Mouse (Mus musculus) forebrain, embryonic 13.5 days (tissue): ENCODE data around the gene Ccdc186. TPM values are rescaled to one million over a fixed set of nuclear protein-coding genes. Genes with fewer than 3 reads are reported as not detected.
"Not testable (repeated sequence)": the region's sequence is repeated elsewhere in the genome, so short reads cannot be mapped to it uniquely, and the experiment has no call there.

ENCODE experiments used
- ATAC-seq: fragments of 200-750 bp; cut with Nextera tagmentation; 2 replicates; pipeline ENCODE4 v1.8.0; 2017
- H3K27ac ChIP-seq: fragments of 300-500 bp; sonication (generic); 2 replicates; pipeline ENCODE4 v1.5.1; 2015; ENCODE audit warnings: inconsistent platforms, mild to moderate bottlenecking, moderate library complexity
- H3K27me3 ChIP-seq: fragments of 300-500 bp; sonication (generic); 2 replicates; pipeline ENCODE4 v1.6.1; 2015; ENCODE audit warnings: mild to moderate bottlenecking, inconsistent platforms
- H3K36me3 ChIP-seq: fragments of 300-500 bp; sonication (generic); 2 replicates; pipeline ENCODE4 v1.6.1; 2015; ENCODE audit warnings: mild to moderate bottlenecking, inconsistent platforms; ENCODE audit not compliant: poor library complexity, severe bottlenecking
- H3K4me1 ChIP-seq: fragments of 300-500 bp; sonication (generic); 2 replicates; pipeline ENCODE4 v1.6.1; 2015; ENCODE audit warnings: inconsistent platforms
- H3K4me2 ChIP-seq: fragments of 300-500 bp; sonication (generic); 2 replicates; pipeline ENCODE4 v1.6.1; 2015; ENCODE audit warnings: inconsistent platforms, mild to moderate bottlenecking, moderate library complexity
- H3K4me3 ChIP-seq: fragments of 300-500 bp; sonication (generic); 2 replicates; pipeline ENCODE4 v1.5.1; 2015; ENCODE audit warnings: mild to moderate bottlenecking, inconsistent platforms
- H3K9ac ChIP-seq: fragments of 300-500 bp; sonication (generic); 2 replicates; pipeline ENCODE4 v1.6.1; 2015; ENCODE audit warnings: mild to moderate bottlenecking, inconsistent platforms
- H3K9me3 ChIP-seq: fragments of 300-500 bp; sonication (generic); replicated peaks from 2 replicates; pipeline ENCODE4 v1.6.1; 2016; ENCODE audit warnings: inconsistent platforms
- WGBS: fragments of 180-500 bp; shearing (Covaris S2); methylation state at CpG from one replicate; pipeline ENCODE4 v1.1.7; 2015; 5-methylcytosine and 5-hydroxymethylcytosine counted together
- polyA plus RNA-seq: library from polyadenylated mRNA; unstranded; fragments of >200 nt; fragmentation: Nextera tagmentation; extraction: Ambion mirVana; gene quantifications from 2 replicates; pipeline ENCODE4 v1.2.1, GENCODE M21; 2015

Gene Ccdc186
- polyA plus RNA-seq, 1 experiment from 2014 or later, result 25.1 TPM

DNA sequence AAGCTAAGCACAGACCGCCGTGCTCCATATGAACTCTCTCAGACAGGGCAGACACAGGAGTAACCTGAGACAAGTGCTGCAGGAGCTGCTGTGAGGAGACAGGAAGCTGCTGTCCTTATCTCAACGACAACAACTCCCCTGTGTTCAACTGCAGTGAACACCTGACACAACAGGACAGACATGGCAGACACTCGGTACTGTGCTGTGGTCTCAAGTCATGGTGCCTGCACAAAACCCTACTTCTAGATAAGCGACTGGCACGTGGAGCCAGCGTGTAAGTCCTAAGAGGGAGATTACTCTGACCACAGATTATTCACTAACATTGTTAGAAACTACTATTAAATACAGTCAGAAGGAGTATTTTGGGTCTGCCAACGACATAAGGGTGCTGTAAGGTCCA lies 21.8 kb downstream of the Ccdc186 start:
- Histone ChIP-seq H3K9ac (no peak overlapping the region), H3K4me2 (no peak overlapping the region), H3K9me3 (no peaks in the 10 kb centered on the region), H3K4me3 (no peak overlapping the region), H3K27me3 (no peaks in the 10 kb centered on the region), H3K36me3 (peaks cover 94% of the 10 kb centered on the region), H3K27ac (no peak overlapping the region), H3K4me1 (no peaks in the 10 kb centered on the region)
- ATAC-seq, result no peak
- 92% methylated on average over 8 of the region's 8 CpGs for WGBS

DNA sequence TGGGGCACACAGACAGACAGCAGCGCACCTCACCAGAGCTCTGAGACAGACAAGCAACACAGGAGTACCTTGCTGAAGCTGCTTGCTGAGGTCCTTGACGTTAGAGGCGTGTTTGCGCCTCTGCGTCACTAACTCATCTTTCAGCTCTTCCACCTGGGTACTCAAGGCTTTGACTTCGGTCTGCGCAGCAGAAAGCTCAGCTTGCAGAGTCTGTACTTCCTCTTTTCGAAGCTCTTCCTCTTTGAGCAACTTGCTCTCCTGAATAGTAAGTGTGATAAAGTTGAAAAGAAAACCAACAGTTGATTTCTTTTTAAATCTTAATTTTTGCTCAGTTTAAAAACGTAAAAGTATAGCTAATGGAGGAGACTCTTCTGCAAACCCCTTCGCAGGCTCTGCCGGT lies 24.6 kb downstream of the Ccdc186 start:
- H3K9ac ChIP-seq, result no peak overlapping the region
- no peak overlapping the region for H3K4me3 ChIP-seq
- no peak overlapping the region for H3K4me2 ChIP-seq
- WGBS, result 93% methylated on average over 11 of the region's 11 CpGs
- peaks cover 93% of the 10 kb centered on the region for H3K36me3 ChIP-seq
- H3K27me3 ChIP-seq, result no peaks in the 10 kb centered on the region
- ATAC-seq, result no peak
- H3K4me1 ChIP-seq, result no peaks in the 10 kb centered on the region
- no peak overlapping the region for H3K27ac ChIP-seq
- no peaks in the 10 kb centered on the region for H3K9me3 ChIP-seq

DNA sequence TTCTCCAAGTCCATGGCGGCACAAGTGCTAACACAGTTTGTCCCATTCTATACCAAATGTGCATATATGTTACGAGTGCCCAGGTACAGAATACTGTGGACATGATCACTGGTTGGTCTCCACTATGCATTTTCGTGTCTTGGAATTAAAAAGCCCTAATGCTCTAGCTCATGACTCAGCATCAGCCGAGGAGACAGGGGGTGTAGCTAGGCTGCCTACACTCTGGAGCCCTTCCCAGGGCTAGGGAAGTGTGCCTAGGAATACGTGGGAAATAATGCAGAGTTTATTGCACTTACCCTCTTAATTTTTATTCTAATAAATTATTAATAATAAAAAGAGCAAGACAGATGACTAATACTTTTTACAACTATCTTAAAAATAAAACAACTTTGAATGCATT lies 33.0 kb downstream of the Ccdc186 start:
- peaks cover 50% of the 10 kb centered on the region for H3K36me3 ChIP-seq
- WGBS, result 92% methylated on average over 5 of the region's 5 CpGs

DNA sequence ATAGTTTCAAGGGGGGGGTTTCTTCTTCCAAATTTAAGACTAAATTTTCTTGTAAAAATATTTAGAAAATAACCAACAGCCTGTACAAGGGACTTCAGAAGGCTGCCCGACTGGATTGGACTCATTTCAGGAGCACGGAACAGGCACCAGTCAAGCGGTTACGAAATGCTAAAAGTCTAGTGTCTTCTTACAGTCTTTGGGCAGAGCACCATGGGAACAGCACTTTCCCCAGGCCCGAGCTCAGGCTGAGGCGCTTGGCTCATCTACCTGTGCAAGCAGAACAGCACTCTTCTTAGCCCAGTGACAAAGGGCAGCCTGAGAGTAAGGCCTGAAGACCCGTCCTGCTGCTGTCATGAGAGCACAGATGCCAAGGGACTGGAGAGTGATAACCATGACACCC lies 34.1 kb downstream of the Ccdc186 start:
- no peak overlapping the region for H3K4me3 ChIP-seq
- no peak for ATAC-seq
- no peak overlapping the region for H3K9ac ChIP-seq
- H3K4me2 ChIP-seq, result no peak overlapping the region
- H3K36me3 ChIP-seq, result peaks cover 42% of the 10 kb centered on the region
- no peaks in the 10 kb centered on the region for H3K9me3 ChIP-seq
- no peak overlapping the region for H3K27ac ChIP-seq
- 91% methylated on average over 7 of the region's 7 CpGs for WGBS
- H3K4me1 ChIP-seq, result no peaks in the 10 kb centered on the region
- H3K27me3 ChIP-seq, result no peaks in the 10 kb centered on the region

More for the DNA sequence above, 33.0 kb downstream of the Ccdc186 start:
- H3K27me3 ChIP-seq, result no peaks in the 10 kb centered on the region
- no peak for ATAC-seq
- no peak overlapping the region for H3K9ac ChIP-seq
- no peak overlapping the region for H3K27ac ChIP-seq
- H3K4me3 ChIP-seq, result no peak overlapping the region
- H3K4me2 ChIP-seq, result no peak overlapping the region
- no peaks in the 10 kb centered on the region for H3K9me3 ChIP-seq
- no peaks in the 10 kb centered on the region for H3K4me1 ChIP-seq

DNA sequence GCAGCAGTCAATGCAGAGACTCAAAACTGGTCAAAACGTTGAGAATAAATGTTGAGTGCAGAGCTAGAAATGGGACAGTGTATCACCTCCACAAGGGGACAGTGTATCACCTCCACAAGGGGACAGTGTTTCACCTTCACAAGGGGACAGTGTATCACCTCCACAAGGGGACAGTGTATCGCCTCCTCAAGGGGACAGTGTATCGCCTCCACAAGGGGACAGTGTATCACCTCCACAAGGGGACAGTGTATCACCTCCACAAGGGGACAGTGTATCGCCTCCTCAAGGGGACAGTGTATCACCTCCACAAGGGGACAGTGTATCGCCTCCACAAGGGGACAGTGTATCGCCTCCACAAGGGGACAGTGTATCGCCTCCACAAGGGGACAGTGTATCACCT lies 43.5 kb downstream of the Ccdc186 start:
- ATAC-seq, H3K4me3 ChIP-seq, H3K36me3 ChIP-seq, H3K27ac ChIP-seq, H3K9me3 ChIP-seq, H3K9ac ChIP-seq, H3K4me2 ChIP-seq: not testable (repeated sequence)
- Histone ChIP-seq H3K27me3 (peaks cover 30% of the 10 kb centered on the region), H3K4me1 (peaks cover 27% of the 10 kb centered on the region)
- WGBS, result 92% methylated on average over 7 of the region's 7 CpGs

DNA sequence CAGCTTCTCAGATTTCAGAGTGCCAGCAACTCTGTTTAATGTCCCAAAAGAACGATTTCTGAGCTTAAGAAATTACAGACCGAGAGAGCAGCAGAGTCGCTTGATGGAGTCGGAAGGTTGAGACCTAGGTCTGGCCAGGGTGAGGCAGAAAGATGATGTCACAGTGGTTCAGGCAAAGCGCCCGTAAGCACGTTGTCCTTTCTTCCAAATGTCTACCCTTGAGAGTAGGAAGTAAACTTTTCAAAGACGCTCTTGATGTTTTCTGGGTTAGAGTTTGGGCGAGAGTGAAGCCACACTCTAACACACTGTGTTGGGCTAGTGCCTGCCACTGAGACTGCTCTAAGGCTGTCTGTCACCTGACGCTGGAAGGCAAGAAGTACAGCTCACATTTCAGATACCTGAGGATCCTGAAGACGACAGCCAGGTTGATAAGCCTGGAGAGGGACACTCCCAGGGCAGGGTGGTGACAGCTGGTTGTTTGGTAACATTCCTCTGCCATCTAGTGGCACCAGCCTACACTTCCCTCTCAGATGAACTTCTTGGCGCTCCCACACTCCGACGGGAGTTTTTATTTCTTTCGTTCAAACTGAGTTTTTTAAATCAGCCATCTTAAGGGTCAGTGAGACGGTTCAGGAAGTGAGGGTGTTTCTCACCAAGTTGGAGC lies 45.1 kb downstream of the Ccdc186 start:
- ATAC-seq, result peak; percentile 65
- H3K9ac ChIP-seq, result no peak overlapping the region
- no peaks in the 10 kb centered on the region for H3K36me3 ChIP-seq
- H3K9me3 ChIP-seq, result no peaks in the 10 kb centered on the region
- H3K4me2 ChIP-seq, result no peak overlapping the region
- H3K27me3 ChIP-seq, result peaks cover 30% of the 10 kb centered on the region
- H3K27ac ChIP-seq, result no peak overlapping the region
- H3K4me3 ChIP-seq, result no peak overlapping the region
- H3K4me1 ChIP-seq, result peaks cover 35% of the 10 kb centered on the region
- WGBS, result 51% methylated on average over 16 of the region's 16 CpGs

DNA sequence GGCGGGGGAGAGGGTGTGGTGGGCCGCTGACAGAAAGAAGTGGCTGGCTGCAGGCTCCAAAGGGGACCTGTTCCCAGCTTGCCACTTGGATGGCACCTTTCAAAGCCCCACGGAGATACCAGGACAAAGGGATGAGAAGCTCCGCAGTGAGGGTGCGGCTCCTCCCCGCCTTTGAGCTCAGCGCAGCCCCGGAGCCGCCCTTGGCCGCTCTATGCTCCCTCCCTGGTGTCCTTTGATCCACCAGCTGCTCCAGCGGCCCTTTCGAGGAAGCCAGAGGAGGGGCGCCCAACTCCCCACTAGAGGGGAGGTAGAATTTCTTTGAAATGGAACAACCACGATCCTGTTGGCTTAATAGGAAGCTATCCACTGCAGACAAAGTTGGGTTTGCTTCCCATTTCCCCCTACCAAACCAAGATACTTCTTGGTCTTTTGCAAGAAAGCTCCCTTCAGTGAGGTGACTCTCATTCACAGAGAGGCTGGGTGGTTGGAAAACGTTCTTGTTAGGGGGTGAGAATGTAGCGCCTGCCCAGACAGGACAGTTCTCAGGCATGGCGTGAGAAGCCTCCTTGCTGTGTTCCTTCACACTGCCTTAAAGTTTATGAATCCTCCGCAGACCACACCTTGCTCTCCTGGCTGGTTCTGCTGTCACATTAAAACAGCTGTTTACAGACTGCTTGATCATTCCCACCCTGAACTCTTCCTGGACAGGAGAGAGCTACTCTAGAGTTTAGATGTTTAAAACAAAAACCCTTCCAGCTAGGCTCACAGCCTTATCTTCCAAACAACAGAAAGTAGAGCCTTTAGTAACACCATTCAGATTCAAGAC lies 45.9 kb downstream of the Ccdc186 start:
- peaks cover 35% of the 10 kb centered on the region for H3K4me1 ChIP-seq
- WGBS, result 9% methylated on average over 18 of the region's 18 CpGs
- H3K4me2 ChIP-seq, result peak overlapping the region; percentile 55
- peak overlapping the region; percentile 41; the same call in 1 of the 2 replicates for H3K9ac ChIP-seq
- peaks cover 30% of the 10 kb centered on the region for H3K27me3 ChIP-seq
- peak overlapping the region; percentile 20 for H3K4me3 ChIP-seq
- H3K36me3 ChIP-seq, result no peaks in the 10 kb centered on the region
- no peaks in the 10 kb centered on the region for H3K9me3 ChIP-seq
- no peak; the same call in 1 of the 2 replicates for ATAC-seq
- H3K27ac ChIP-seq, result no peak overlapping the region

DNA sequence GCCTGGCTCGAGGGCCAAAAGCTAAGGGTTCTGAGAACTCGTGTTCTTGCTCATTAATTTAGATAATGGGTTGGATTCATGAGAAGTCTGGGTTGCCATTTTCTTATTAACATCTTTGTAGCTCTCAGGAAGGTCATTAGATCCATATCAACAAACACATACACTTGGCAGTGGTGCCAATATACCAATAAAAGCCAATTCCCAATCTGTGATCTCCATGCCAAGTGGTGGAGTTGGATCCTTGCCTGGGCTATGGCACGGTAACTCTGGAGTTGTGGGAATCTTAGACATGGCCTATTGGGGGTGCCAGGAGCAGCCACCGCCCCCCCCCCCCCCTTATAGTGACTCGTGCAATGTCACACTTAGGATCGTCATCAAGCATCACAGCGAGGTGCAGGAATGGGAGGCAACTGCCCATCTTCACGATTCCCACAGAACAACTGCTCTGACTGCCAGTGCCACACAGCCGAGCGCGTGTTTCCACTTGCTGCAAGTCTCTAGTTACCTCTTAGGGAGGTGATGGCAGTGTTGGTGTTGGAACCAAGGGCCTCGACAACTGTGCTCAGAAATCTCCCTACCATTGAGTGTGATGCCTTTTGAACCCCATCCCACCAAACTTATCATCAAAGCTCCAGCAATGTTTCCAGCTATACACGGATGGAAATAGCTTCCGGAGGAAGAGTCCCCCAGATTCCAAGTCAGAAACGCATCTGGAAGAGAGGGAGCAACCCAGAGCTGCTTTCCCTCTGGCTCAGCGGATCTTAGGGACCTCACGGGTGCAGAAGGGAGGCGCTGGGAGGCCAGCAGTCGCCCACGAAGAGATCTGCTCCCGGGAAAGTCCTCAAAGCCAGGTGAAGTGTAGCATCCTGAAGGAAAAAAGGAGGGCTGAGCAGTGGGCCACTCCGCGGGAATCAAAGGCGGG lies 46.8 kb downstream of the Ccdc186 start:
- Histone ChIP-seq H3K4me3 (peak overlapping the region; percentile 20), H3K4me1 (peaks cover 35% of the 10 kb centered on the region), H3K9ac (peak overlapping the region; percentile 41; the same call in 1 of the 2 replicates), H3K4me2 (peak overlapping the region; percentile 55), H3K27me3 (peaks cover 30% of the 10 kb centered on the region), H3K9me3 (no peaks in the 10 kb centered on the region), H3K36me3 (no peaks in the 10 kb centered on the region), H3K27ac (no peak overlapping the region)
- no peak for ATAC-seq
- 38% methylated on average over 24 of the region's 24 CpGs for WGBS

DNA sequence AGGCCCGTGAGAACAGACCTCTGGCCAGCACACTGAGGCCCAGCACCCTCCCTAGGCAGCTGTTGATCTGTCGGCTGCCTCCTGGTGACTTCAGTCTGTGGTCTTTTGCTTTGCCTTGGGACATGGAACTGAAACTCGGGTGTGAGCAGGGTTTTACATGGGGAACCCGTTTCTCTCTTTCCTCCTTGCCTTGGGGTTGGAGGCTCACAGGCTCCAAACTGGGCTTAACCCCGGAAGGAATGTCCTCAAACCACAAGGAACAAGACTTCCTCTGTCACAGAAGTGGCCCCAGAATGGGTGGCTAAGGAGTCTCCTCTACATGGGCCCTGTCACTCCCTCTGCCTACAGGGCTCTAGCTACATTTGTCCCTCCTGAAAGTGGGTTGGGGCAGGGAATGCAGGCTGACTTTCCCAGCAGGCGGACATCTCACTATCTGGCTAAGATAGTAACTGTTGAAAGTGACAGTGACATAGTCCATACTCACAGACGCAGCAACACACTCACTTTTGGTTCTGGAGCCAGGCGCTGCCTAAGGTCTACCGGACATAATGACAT lies 47.5 kb downstream of the Ccdc186 start:
- H3K9me3 ChIP-seq, result no peaks in the 10 kb centered on the region
- H3K9ac ChIP-seq, result no peak overlapping the region
- no peak overlapping the region for H3K27ac ChIP-seq
- no peaks in the 10 kb centered on the region for H3K36me3 ChIP-seq
- no peak overlapping the region for H3K4me3 ChIP-seq
- ATAC-seq, result no peak
- peaks cover 35% of the 10 kb centered on the region for H3K4me1 ChIP-seq
- H3K27me3 ChIP-seq, result peaks cover 30% of the 10 kb centered on the region
- H3K4me2 ChIP-seq, result no peak overlapping the region
- WGBS, result 66% methylated on average over 9 of the region's 9 CpGs

DNA sequence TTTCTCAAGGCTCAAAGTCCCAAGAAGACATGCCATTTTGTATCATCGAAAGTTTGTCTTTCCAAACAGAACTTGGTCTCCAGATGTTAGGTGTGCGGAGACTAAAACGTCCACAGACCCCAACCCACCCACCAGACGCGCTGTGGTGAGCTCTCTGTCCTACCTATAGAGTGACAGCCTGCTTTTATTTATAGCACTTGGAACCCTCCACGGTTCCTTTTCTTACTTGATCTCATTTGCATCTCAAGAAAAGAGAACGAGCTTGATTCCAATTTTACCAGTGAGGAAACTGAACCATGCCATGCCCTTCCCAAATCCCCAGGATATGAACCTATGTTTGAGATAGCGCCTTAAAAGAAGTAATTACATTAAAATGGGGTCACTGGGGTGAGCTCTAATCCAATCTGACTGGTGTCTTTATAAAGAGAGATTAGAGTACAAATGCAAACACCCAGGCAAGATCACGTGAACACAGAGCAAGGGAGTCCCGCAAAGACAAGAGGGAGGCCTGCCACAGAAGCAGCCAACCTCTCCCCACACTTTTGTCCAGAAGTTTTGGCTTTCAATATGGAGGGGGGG lies 48.5 kb downstream of the Ccdc186 start:
- Histone ChIP-seq H3K27me3 (peaks cover 30% of the 10 kb centered on the region), H3K9me3 (no peaks in the 10 kb centered on the region), H3K9ac (no peak overlapping the region), H3K27ac (no peak overlapping the region), H3K4me3 (no peak overlapping the region), H3K4me2 (0 out of 2 replicates have a peak overlapping the region, but pooled peaks have one; percentile 7), H3K36me3 (no peaks in the 10 kb centered on the region), H3K4me1 (peaks cover 35% of the 10 kb centered on the region)
- peak; percentile 55; the same call in 1 of the 2 replicates for ATAC-seq
- 16% methylated on average over 10 of the region's 10 CpGs for WGBS

DNA sequence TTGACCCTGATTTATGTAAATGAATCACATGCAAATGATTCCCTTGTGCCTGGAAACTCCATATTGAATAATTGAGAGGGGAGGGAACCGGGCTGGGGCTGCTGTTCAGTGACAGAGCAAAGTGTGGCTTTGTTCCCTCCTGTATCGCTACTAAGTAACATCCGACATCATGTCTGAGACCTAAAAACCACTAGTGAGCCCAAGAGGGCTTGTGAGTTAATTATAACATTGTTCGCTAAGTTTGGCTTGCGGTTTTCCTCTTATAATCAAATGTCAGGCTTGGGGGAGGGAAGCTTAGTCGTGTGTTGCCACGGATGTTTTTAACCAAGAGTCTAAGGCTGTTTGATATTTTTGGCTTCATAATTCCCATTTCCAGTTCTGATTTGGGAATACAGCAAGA lies 49.8 kb downstream of the Ccdc186 start:
- Histone ChIP-seq H3K27me3 (peaks cover 24% of the 10 kb centered on the region), H3K9ac (no peak overlapping the region), H3K4me1 (peaks cover 35% of the 10 kb centered on the region), H3K4me2 (no peak overlapping the region), H3K27ac (no peak overlapping the region), H3K36me3 (no peaks in the 10 kb centered on the region), H3K4me3 (no peak overlapping the region), H3K9me3 (no peaks in the 10 kb centered on the region)
- 68% methylated on average over 7 of the region's 7 CpGs for WGBS
- no peak for ATAC-seq
